Mouse (Mus musculus) cortical plate, adult 2 months (tissue): ENCODE data around the gene Cog8.
"Not testable (repeated sequence)": the region's sequence is repeated elsewhere in the genome, so short reads cannot be mapped to it uniquely, and the experiment has no call there.

Source experiments
- CTCF ChIP-seq: fragments of 200-500 bp; IDR thresholded peaks from 2 replicates; pipeline ENCODE4 v1.5.1; 2011; ENCODE audit warnings: mild to moderate bottlenecking, control low read depth, low read length; ENCODE audit not compliant: insufficient read depth; ENCODE audit errors: extremely low read depth
- POLR2A ChIP-seq: fragments of 200-500 bp; IDR thresholded peaks from 2 replicates; pipeline ENCODE4 v1.6.1; 2011; ENCODE audit warnings: mild to moderate bottlenecking, low read length, control low read depth; ENCODE audit not compliant: insufficient read depth; ENCODE audit errors: extremely low read depth

DNA sequence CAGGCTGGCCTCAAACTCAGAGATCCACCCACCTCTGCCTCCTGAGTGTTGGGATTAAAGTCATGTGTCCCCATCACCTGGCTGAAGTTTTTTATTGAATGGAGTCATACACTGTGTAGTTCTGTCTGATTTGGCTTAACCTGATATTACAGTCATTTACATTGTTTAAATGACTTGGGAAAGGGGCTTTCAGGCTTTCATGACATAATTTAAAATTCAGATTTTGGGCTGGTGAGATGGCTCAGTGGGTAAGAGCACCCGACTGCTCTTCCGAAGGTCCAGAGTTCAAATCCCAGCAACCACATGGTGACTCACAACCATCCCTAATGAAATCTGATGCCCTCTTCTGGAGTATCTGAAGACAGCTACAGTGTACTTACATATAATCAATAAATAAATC, 22.9 kb downstream of the Cog8 start:
- not testable (repeated sequence) for TF ChIP-seq CTCF, POLR2A
